Mouse (Mus musculus): ENCODE measurements around the gene Jam3. TPM values are rescaled to one million over a fixed set of nuclear protein-coding genes. Genes with fewer than 3 reads are reported as not detected.

Jam3 gene
- total RNA-seq, 2 experiments from 2014 or later, result 32.6 TPM

DNA sequence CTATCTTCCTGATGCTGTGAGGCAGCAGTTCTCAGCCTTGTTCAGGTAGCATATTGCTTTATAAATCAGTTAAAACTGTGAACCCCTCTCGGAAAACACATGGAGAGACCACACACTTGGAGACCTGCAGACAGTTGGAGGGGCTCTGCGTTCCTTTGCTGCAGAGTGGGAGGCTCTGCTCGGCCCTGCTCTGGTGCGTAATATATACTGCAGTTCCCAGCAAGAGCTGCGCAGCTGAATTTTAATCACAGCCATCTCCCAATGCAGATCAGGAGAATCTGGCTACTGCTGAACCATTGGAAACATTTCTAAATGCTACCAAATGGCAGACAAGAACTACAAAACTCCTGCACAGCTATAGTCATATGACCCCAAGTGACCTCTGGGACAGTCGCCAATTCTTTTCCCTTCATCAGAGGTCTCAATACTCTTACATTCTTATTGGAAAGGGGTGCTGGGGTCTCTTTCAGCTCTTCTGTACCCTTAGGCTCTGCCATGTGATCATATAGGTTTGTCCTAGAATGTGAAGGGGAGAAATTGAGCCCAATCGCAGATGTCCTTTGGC is 33.5 kb upstream of the Jam3 start:
- peak overlapping the region; percentile 76 for H3K27ac ChIP-seq

DNA sequence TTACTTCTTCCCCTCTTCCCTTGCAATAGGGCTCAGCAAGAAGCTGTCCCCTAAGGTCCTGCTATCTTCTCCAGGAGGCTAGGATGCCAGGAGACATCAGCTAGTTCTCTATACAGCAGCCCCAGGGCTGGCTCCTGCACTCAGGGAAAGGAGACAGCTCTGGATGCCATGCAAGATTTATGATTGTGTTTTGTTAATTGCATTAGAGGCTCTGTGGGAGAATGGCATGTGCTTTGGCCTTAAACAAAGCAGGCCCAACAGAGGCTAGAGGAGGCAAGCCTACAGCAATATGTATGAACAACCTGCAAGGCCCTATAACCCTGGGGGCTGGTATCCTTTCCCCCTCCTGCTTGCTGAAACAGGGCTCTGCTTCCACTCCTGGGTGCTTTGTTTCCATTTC is 30.6 kb upstream of the Jam3 start:
- H3K4me3 ChIP-seq, result no peak overlapping the region
- no peak overlapping the region for H3K27ac ChIP-seq
- intact Hi-C loops (cut with DNase I), result no loop called here
- DNase-seq (ENCODE audit: extremely low spot score in 1 of 2, low spot score in 2 of 2), result no peak
- TF ChIP-seq CTCF (IDR thresholded peaks at IDR 0.05), result no peak

More for the DNA sequence above, 33.5 kb upstream of the Jam3 start:
- TF ChIP-seq CTCF (IDR thresholded peaks at IDR 0.05), result no peak
- intact Hi-C loops (cut with DNase I), result no loop called here
- no peak overlapping the region for H3K4me3 ChIP-seq
- DNase-seq (ENCODE audit: extremely low spot score in 1 of 2, low spot score in 2 of 2), result no peak

DNA sequence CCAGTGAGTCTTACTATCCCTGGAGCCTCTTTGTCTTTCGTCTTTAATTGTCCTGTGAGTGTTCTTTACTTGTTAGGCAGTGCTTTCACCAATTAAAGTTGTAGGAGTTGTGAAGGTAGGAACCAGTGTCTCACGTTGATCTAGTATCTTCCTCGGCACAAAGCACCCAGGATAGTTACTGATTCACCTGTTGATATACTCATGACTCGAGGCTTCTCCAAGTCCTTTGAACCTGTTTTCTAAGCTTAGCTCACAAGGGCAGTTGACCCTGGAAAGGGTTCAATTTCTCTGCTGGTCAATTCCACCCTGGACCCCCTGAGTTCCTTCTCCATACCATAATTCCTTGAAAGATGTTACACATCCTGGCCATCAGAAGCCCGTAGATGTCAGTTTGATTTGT is 26.9 kb upstream of the Jam3 start:
- intact Hi-C loops (cut with DNase I), result no loop called here
- Histone ChIP-seq H3K27ac (no peak overlapping the region), H3K4me3 (no peak overlapping the region)
- TF ChIP-seq CTCF (IDR thresholded peaks at IDR 0.05), result no peak
- no peak for DNase-seq (ENCODE audit: extremely low spot score in 1 of 2, low spot score in 2 of 2)

DNA sequence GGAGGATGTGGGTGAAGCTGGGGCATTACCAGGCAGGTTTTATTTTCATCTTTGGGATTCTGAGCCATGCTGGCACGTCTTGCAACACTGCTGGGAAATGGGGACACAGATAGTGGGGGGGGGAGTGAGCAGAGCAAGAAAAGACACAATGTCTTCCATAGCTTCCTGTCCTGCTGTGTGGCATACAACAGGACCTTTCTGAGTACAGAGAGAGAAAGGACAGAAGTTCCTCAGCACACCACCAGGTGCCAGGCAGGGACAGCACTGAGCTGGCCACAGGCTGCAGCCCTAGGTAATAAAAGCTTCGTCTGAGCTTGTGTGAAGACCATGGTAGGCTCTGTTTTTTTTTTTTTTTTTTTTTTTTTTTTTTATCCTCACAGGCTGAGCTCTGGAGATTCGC is 25.3 kb upstream of the Jam3 start:
- intact Hi-C loops (cut with DNase I), result no loop called here
- peak; percentile 50 for TF ChIP-seq CTCF (IDR thresholded peaks at IDR 0.05)
- peak in 1 of 2 experiments; percentile 19 for DNase-seq (ENCODE audit: extremely low spot score in 1 of 2, low spot score in 2 of 2)
- Histone ChIP-seq H3K4me3 (no peak overlapping the region), H3K27ac (peak overlapping the region; percentile 90)

GRCm38 (mm10) chr9:27178935-27179334 is 23.7 kb upstream of the Jam3 start:
- intact Hi-C loops (cut with DNase I), result loop anchor here (1.0 to 5.0 kb wide), 6 partner anchors 13 to 120 kb away; partner anchors contain the start of gene Igsf9b
- no peak for TF ChIP-seq CTCF (IDR thresholded peaks at IDR 0.05)
- Histone ChIP-seq H3K4me3 (no peak overlapping the region), H3K27ac (peak overlapping the region; percentile 90)
- peak; percentile 44 to 62 for DNase-seq (ENCODE audit: extremely low spot score in 1 of 2, low spot score in 2 of 2)

GRCm38 (mm10) chr9:27176154-27176553 is 20.9 kb upstream of the Jam3 start:
- peak; percentile 60 to 62 for DNase-seq (ENCODE audit: extremely low spot score in 1 of 2, low spot score in 2 of 2)
- Histone ChIP-seq H3K4me3 (no peak overlapping the region), H3K27ac (peak overlapping the region; percentile 79)
- peak; percentile 93 for TF ChIP-seq CTCF (IDR thresholded peaks at IDR 0.05)
- intact Hi-C loops (cut with DNase I), result loop anchor here (1.0 to 5.0 kb wide), 2 partner anchors 54 to 70 kb away; no protein-coding TSS in a partner anchor

DNA sequence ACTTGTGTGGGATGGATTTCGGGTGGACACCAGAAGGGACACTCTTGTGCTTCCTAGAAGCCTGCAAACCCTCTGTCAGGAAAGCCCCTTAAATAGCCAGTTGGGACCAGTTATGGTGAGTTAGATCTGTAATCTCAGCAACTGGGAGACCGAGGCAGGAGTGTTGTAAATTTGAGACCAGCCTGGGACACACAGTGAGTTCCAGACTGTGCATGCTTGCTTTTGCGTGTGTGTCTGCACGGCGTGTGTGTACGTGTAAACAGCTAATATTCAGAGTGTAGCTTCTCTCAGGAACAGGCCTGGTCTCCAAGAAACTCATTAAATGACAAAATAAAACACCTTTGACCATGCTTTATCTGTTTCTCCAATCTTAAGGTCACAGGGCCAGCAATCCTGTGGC is 20.5 kb upstream of the Jam3 start:
- TF ChIP-seq CTCF (IDR thresholded peaks at IDR 0.05), result no peak
- intact Hi-C loops (cut with DNase I), result loop anchor here (1.0 to 5.0 kb wide), 3 partner anchors 15 to 69 kb away; no protein-coding TSS in a partner anchor
- DNase-seq (ENCODE audit: extremely low spot score in 1 of 2, low spot score in 2 of 2), result no peak
- Histone ChIP-seq H3K27ac (peak overlapping the region; percentile 79), H3K4me3 (no peak overlapping the region)

DNA sequence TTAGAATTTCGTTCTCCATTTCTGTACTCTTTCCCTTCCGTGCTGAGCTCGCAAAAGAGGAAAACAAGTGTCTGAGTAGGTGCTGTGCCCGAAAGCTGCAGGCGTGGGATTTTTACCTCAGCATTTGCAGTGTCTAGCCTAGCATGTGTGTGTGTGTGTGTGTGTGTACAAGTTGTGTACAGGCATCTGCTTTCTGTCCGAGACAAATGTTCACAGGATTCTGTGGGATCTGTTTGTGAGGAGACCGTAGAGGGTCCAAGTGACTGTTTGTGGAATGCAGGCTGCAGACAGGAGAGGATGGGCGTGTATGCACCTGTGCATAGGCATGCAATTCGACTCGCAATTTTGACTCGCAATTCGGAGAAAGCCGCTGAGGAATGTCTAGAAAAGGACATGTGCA is 20.0 kb upstream of the Jam3 start:
- peak; percentile 37 to 43 for DNase-seq (ENCODE audit: extremely low spot score in 1 of 2, low spot score in 2 of 2)
- no peak overlapping the region for H3K4me3 ChIP-seq
- H3K27ac ChIP-seq, result peak overlapping the region; percentile 79
- no peak for TF ChIP-seq CTCF (IDR thresholded peaks at IDR 0.05)
- intact Hi-C loops (cut with DNase I), result loop anchor here (2.0 to 5.0 kb wide), 2 partner anchors 14 to 53 kb away; no protein-coding TSS in a partner anchor

- intact Hi-C loops (cut with DNase I), result loop anchor here (2.0 kb wide), 1 partner anchor 13 kb away; no protein-coding TSS in a partner anchor
- H3K27ac ChIP-seq, result peak overlapping the region; percentile 8; the same call in 1 of the 2 replicates
- no peak for TF ChIP-seq CTCF (IDR thresholded peaks at IDR 0.05)
- no peak overlapping the region for H3K4me3 ChIP-seq
- no peak for DNase-seq (ENCODE audit: extremely low spot score in 1 of 2, low spot score in 2 of 2)
Measured at GRCm38 (mm10) chr9:27174079-27174478, 18.9 kb upstream of the Jam3 start.

- no peak overlapping the region for H3K27ac ChIP-seq
- TF ChIP-seq CTCF (IDR thresholded peaks at IDR 0.05), result no peak
- no peak overlapping the region for H3K4me3 ChIP-seq
- intact Hi-C loops (cut with DNase I), result loop anchor here (2.0 kb wide), 1 partner anchor 13 kb away; no protein-coding TSS in a partner anchor
- DNase-seq (ENCODE audit: extremely low spot score in 1 of 2, low spot score in 2 of 2), result no peak
Measured at GRCm38 (mm10) chr9:27173646-27174045, 18.4 kb upstream of the Jam3 start.

GRCm38 (mm10) chr9:27172839-27173238 is 17.6 kb upstream of the Jam3 start:
- intact Hi-C loops (cut with DNase I), result no loop called here
- no peak for DNase-seq (ENCODE audit: extremely low spot score in 1 of 2, low spot score in 2 of 2)
- no peak overlapping the region for H3K4me3 ChIP-seq
- no peak for TF ChIP-seq CTCF (IDR thresholded peaks at IDR 0.05)
- H3K27ac ChIP-seq, result no peak overlapping the region

DNA sequence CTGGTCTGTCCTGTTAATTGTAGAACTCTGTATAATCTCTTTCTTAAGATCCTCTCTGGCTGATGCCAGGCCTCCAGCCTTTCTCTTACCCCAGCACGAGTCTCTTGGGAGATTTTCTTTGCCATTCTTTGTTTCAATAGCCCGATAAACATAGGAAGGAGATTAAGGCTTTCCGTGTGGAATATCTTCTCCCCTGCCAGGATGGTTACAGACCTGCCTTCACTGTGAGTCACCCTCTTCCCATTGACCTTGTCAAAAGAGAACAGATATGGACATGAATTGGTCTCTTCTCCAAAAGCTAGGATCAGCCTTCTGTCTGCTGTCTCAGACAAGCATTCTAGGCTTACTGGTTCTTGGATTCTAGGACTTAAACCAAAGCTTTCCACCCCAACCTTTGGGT is 15.5 kb upstream of the Jam3 start:
- no peak for TF ChIP-seq CTCF (IDR thresholded peaks at IDR 0.05)
- no peak overlapping the region for H3K27ac ChIP-seq
- intact Hi-C loops (cut with DNase I), result no loop called here
- H3K4me3 ChIP-seq, result no peak overlapping the region
- DNase-seq (ENCODE audit: extremely low spot score in 1 of 2, low spot score in 2 of 2), result no peak

GRCm38 (mm10) chr9:27166981-27167380 is 11.8 kb upstream of the Jam3 start:
- TF ChIP-seq CTCF (IDR thresholded peaks at IDR 0.05), result no peak
- Histone ChIP-seq H3K27ac (no peak overlapping the region), H3K4me3 (no peak overlapping the region)
- no peak for DNase-seq (ENCODE audit: extremely low spot score in 1 of 2, low spot score in 2 of 2)
- intact Hi-C loops (cut with DNase I), result no loop called here

All from left cerebral cortex, adult 2 months (tissue).